Mouse (Mus musculus) testis, adult 2 months (tissue): Measurements from ENCODE around the gene Slc37a4.
"Not testable (repeated sequence)": the region's sequence is repeated elsewhere in the genome, so short reads cannot be mapped to it uniquely, and the experiment has no call there.

ENCODE experiments used
- CTCF ChIP-seq: fragments of 200-500 bp; IDR thresholded peaks from 2 replicates; pipeline ENCODE4 v1.5.1; 2012; ENCODE audit warnings: low read depth, mild to moderate bottlenecking, inconsistent platforms, low read length, moderate library complexity; ENCODE audit not compliant: control insufficient read depth, insufficient read depth, insufficient replicate concordance
- POLR2A ChIP-seq: fragments of 200-500 bp; IDR thresholded peaks from 2 replicates; pipeline ENCODE4 v1.6.1; 2012; ENCODE audit warnings: low read depth, mild to moderate bottlenecking, inconsistent platforms, low read length, moderate library complexity; ENCODE audit not compliant: control insufficient read depth

- not testable (repeated sequence) for TF ChIP-seq POLR2A, CTCF
Observed at GRCm38 (mm10) chr9:44377335-44377734, 19.3 kb upstream of the Slc37a4 start.
